Mouse (Mus musculus) liver, embryonic 14.5 days (tissue): ENCODE measurements at regions not wholly inside any gene's neighbourhood (a gene's known extent, or its start where the extent isn't known, plus 50 kb on each side); places are given as distances from the start of the nearest gene placed in this dataset.

ENCODE experiments used
- ATAC-seq: fragments of 200-750 bp; cut with Nextera tagmentation; 2 replicates; pipeline ENCODE4 v1.8.0; 2017; ENCODE audit warnings: moderate number of reproducible peaks, mild to moderate bottlenecking, moderate library complexity; ENCODE audit not compliant: insufficient read depth
- DNase-seq, 3 experiments: peaks; one replicate each; pipeline ENCODE4 v3.0.0-alpha.2; 2012 to 2013; ENCODE audit warnings: low read depth in 3 of 3, low spot score in 3 of 3
- H3K27ac ChIP-seq: fragments of 300-500 bp; sonication (generic); 2 replicates; pipeline ENCODE4 v1.5.1; 2014; ENCODE audit warnings: moderate library complexity, mild to moderate bottlenecking, control low read depth, inconsistent platforms
- H3K27me3 ChIP-seq: fragments of 300-500 bp; sonication (generic); 2 replicates; pipeline ENCODE4 v1.6.1; 2014; ENCODE audit warnings: mild to moderate bottlenecking, low read length, moderate library complexity; ENCODE audit not compliant: control insufficient read depth, insufficient read depth
- H3K36me3 ChIP-seq: fragments of 300-500 bp; sonication (generic); replicated peaks from 2 replicates; pipeline ENCODE4 v1.6.1; 2014; ENCODE audit warnings: low read depth; ENCODE audit not compliant: control insufficient read depth, insufficient read depth
- H3K4me1 ChIP-seq, 2 experiments: fragments of 200-500 bp in 1 of 2; fragments of 300-500 bp in 1 of 2; sonication (generic) in 1 of 2; replicated peaks; 2 replicates each; pipeline ENCODE4 v1.6.1; 2012 to 2014; ENCODE audit warnings: antibody characterized with exemption in 1 of 2, inconsistent platforms in 1 of 2, low read length in 1 of 2; ENCODE audit not compliant: control insufficient read depth in 2 of 2, insufficient read depth in 2 of 2
- H3K4me2 ChIP-seq: fragments of 300-500 bp; sonication (generic); 2 replicates; pipeline ENCODE4 v1.6.1; 2014; ENCODE audit warnings: low read depth, mild to moderate bottlenecking, control low read depth, moderate library complexity
- H3K4me3 ChIP-seq, 2 experiments: fragments of 200-500 bp in 1 of 2; fragments of 300-500 bp in 1 of 2; sonication (generic) in 1 of 2; 2 replicates each; pipeline ENCODE4 v1.5.1; 2012 to 2014; ENCODE audit warnings: low read depth in 2 of 2, low read length in 2 of 2, mild to moderate bottlenecking in 2 of 2, control low read depth in 1 of 2, inconsistent platforms in 1 of 2, moderate library complexity in 1 of 2; ENCODE audit not compliant: insufficient read depth in 1 of 2
- H3K9ac ChIP-seq: fragments of 300-500 bp; sonication (generic); replicated peaks from 2 replicates; pipeline ENCODE4 v1.6.1; 2014; ENCODE audit warnings: mild to moderate bottlenecking, control low read depth, moderate library complexity
- H3K9me3 ChIP-seq: fragments of 300-500 bp; sonication (generic); 2 replicates; pipeline ENCODE4 v1.6.1; 2016; ENCODE audit warnings: low read length, mixed read lengths; ENCODE audit not compliant: control insufficient read depth
- CTCF ChIP-seq: IDR thresholded peaks from 2 replicates; pipeline ENCODE4 v1.5.1; 2016; ENCODE audit warnings: antibody characterized with exemption, low read depth, control low read depth
- EP300 ChIP-seq: IDR thresholded peaks from 2 replicates; pipeline ENCODE4 v1.6.1; 2016; ENCODE audit warnings: antibody characterized with exemption, low read depth
- WGBS: fragments of 180-500 bp; shearing (Covaris S2); extraction: QIAGEN DNeasy Blood & Tissue Kit; methylation state at CpG from one replicate; pipeline ENCODE4 v1.1.7; 2014; ENCODE audit not compliant: insufficient replicate concordance; 5-methylcytosine and 5-hydroxymethylcytosine counted together

DNA sequence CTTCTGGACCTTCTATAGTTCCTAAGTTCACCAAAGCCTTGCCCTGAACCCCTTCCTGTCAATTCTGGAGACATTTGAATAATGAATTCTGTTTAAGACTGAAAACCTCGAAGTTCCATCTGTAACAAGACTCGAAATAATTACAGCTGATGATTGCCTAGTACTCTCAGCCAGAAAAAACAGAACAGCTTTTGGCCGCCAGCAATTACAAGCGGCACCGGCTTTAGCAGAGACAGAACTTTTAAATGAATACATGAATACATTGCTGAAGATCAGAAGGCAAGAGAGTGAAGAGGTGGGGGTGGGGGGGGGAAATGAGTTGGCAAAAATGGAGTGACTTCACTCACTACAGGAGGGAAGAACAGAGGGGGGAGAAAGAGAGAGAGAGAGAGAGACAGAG, 112.6 kb downstream of the Spata19 start:
- 60% methylated on average over 5 of the region's 5 CpGs for WGBS
- Histone ChIP-seq H3K36me3 (no peaks in the 10 kb centered on the region), H3K4me1 (no peaks in the 10 kb centered on the region), H3K27ac (no peak overlapping the region), H3K9ac (no peak overlapping the region), H3K4me3 (no peak overlapping the region), H3K4me2 (no peak overlapping the region), H3K9me3 (no peaks in the 10 kb centered on the region), H3K27me3 (no peaks in the 10 kb centered on the region)
- DNase-seq: no peak
- ATAC-seq: no peak
- TF ChIP-seq CTCF (no peak), EP300 (no peak)

GRCm38 (mm10) chr9:27509711-27510110, 113.1 kb downstream of the Spata19 start:
- ATAC-seq (no peak), DNase-seq (no peak)
- no peak overlapping the region for H3K27ac ChIP-seq
- no peaks in the 10 kb centered on the region for H3K4me1 ChIP-seq
- TF ChIP-seq EP300 (no peak), CTCF (no peak)
- WGBS: 73% methylated on average over 9 of the region's 9 CpGs
- H3K9me3 ChIP-seq: no peaks in the 10 kb centered on the region
- no peaks in the 10 kb centered on the region for H3K27me3 ChIP-seq
- no peak overlapping the region for H3K9ac ChIP-seq
- no peak overlapping the region for H3K4me3 ChIP-seq
- H3K4me2 ChIP-seq: no peak overlapping the region
- H3K36me3 ChIP-seq: no peaks in the 10 kb centered on the region

DNA sequence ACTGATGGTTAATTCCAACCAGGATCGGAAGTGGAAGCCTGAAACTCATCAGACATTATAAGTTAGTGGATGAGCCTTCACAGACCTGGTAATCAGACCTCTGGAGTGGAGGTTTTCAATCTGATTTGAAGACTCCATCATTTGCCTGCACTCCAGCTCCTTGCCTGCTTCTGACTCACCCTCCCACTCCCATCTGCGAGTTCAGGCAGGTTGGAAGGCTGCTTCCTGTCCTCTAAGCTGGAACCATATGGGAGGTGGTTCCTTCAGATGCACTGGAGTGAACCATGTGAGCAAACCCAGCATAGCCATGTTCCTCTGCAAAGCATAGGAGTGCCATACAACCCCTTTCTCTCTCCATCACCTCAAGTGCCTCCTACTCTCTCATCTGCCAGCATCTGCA, 114.6 kb downstream of the Spata19 start:
- H3K27me3 ChIP-seq: no peaks in the 10 kb centered on the region
- H3K9me3 ChIP-seq: no peaks in the 10 kb centered on the region
- H3K36me3 ChIP-seq: no peaks in the 10 kb centered on the region
- H3K4me2 ChIP-seq: no peak overlapping the region
- H3K4me1 ChIP-seq: no peaks in the 10 kb centered on the region
- DNase-seq: no peak
- no peak overlapping the region for H3K27ac ChIP-seq
- H3K9ac ChIP-seq: no peak overlapping the region
- no peak overlapping the region for H3K4me3 ChIP-seq
- 38% methylated on average over 2 of the region's 2 CpGs for WGBS
- no peak for ATAC-seq
- TF ChIP-seq CTCF (no peak), EP300 (no peak)

GRCm38 (mm10) chr9:27515427-27516110, 119.0 kb downstream of the Spata19 start:
- Histone ChIP-seq H3K4me3 (no peak overlapping the region), H3K27ac (no peak overlapping the region), H3K4me2 (no peak overlapping the region), H3K4me1 (no peaks in the 10 kb centered on the region), H3K36me3 (no peaks in the 10 kb centered on the region), H3K27me3 (no peaks in the 10 kb centered on the region), H3K9ac (no peak overlapping the region), H3K9me3 (no peaks in the 10 kb centered on the region)
- WGBS: 57% methylated on average over 4 of the region's 4 CpGs
- DNase-seq (no peak), ATAC-seq (no peak)
- no peak for TF ChIP-seq EP300
- TF ChIP-seq CTCF: no peak

DNA sequence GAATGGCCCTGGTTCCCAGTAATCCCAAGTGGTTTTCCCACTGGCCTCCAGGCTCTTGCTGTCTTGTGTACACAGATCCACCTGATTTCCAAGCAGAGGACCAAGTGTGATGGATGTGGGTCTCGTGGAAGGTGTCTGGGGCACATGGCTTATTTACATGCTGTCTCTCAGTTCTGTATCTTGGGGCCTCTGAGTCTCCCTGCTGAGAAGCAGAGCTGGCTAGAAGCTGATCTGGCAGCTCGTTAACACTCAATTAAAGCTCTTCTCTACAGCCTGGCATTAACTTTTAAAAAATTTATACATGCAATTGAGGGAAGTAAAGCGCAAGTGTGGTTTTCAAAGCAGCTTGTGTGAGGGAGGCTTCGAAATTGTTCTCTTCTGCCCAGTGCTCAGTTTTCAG, 121.4 kb downstream of the Spata19 start:
- Histone ChIP-seq H3K9me3 (no peaks in the 10 kb centered on the region), H3K4me3 (no peak overlapping the region), H3K27me3 (no peaks in the 10 kb centered on the region), H3K9ac (no peak overlapping the region), H3K4me1 (no peaks in the 10 kb centered on the region), H3K4me2 (no peak overlapping the region), H3K36me3 (no peaks in the 10 kb centered on the region), H3K27ac (no peak overlapping the region)
- 43% methylated on average over 4 of the region's 4 CpGs for WGBS
- no peak for TF ChIP-seq CTCF
- TF ChIP-seq EP300: no peak
- DNase-seq: no peak
- ATAC-seq: no peak
